Mouse (Mus musculus) embryo, embryonic 10 days (tissue): ENCODE measurements around the gene Pitpnm2.
"Not testable (repeated sequence)": the region's sequence is repeated elsewhere in the genome, so short reads cannot be mapped to it uniquely, and the experiment has no call there.

Experiments used
- DNase-seq: peaks from one replicate; pipeline ENCODE4 v3.0.0-alpha.2; 2015; ENCODE audit warnings: low spot score

Pitpnm2 gene

DNA sequence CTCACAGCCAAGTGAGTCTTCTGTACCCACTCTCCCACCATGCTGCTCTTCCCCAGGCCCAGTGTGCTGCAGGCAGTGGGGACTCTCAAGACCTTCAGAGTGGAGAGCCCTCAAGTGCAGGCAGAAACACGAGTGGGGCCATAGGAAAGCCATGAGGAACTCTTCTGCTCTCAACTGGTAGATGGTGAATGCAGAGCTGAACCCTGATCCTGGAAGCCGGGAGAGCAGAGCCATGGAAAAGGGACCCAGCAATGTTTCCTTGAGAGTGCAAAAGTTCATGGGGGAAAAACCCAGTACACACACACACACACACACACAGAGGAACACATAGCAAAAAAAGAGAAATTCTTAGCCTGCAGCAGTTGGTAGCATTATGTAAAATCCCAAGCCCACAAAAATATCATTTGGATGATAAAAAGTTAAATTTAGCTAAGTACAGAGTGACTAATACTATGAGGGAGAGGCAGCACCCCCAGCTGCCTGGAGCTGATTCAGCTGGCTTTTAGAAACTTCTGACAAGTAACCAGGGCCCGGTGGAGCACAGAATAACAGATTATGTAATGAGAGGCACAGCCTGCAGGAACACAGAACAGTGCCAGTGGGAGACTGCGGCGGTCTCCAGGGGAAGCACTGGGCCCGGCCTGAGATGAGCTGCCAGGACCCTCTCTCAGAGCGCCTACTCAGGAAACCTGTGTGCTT lies 28.4 kb downstream of the Pitpnm2 start:
- no peak for DNase-seq

DNA sequence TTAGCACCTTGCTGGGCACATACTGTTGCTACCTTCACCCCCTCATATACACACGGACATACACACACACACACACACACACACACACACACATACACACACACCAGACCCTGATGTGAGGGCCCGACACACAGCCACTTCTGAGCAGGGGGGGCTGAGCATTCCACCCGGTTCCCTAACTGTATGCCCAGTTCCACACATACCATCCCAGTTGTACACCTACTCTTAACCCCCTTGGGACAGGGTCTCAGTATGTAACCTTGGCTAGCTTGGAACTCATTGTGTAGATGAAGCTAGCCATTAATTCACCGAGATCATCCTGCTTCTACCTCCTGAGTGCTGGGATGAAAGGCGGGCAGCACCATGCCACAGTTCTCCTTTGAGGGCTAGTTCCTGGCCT lies 29.0 kb downstream of the Pitpnm2 start:
- DNase-seq, result no peak

DNA sequence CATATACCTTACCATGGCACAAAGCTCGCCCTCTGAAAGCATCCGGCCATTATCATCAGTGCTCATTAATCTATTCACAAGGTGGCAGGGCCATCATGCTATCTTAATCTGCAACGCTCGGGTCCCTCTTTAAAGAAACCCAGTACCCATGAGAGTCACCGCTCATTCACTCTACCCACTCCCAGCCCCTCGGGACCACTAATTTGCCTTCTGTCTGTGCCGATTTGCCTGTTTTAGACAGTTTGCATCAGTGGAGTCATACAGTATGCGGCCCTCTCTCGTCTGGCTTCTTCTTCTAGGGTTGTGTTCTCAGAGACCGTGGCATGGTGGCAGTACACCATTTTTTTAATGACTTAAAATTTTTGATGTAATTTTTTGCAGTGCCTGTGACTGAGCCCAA lies 30.1 kb downstream of the Pitpnm2 start:
- DNase-seq, result no peak

- no peak for DNase-seq
Observed at GRCm38 (mm10) chr5:124218986-124219385, 30.6 kb downstream of the Pitpnm2 start.

DNA sequence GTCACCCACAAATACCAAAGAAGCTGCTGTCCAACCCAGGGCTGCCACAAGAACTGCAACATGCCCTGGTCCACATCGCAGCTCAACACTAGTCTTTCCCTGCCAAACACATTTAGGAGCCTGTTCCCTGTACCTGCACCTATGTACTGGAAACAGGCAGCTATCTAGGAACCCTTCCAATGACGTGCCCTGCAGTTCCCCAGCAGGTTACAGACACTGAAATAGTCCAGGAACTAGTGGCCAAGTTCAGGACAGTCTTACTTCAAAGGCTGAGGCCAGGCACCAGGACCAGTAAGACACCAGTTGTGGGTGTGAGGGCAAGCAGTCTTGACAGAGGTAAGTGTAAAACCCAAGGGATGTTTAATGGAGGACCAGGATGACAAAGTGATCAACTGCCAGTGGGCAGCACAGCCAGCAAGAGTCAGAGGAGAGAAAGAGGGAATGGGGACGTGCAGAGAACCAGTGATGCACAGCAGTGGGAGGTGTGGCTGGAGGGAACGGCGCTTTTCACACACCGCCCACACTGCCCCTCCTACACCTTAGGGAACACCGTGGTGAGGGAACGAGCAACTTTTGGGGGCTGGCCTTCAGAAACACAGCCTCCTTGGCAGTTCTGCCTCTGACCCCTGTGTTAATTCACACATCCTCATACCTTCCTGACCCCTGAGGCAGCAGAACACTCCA lies 31.9 kb downstream of the Pitpnm2 start:
- no peak for DNase-seq

- not testable (repeated sequence) for DNase-seq
Observed at GRCm38 (mm10) chr5:124217092-124217491, 32.5 kb downstream of the Pitpnm2 start.

- no peak for DNase-seq
Observed at GRCm38 (mm10) chr5:124216403-124216802, 33.2 kb downstream of the Pitpnm2 start.

GRCm38 (mm10) chr5:124215647-124216046 lies 33.9 kb downstream of the Pitpnm2 start:
- DNase-seq, result no peak

- DNase-seq, result no peak
Observed at GRCm38 (mm10) chr5:124214516-124215145, 34.9 kb downstream of the Pitpnm2 start.

GRCm38 (mm10) chr5:124213588-124214469 lies 35.7 kb downstream of the Pitpnm2 start:
- DNase-seq, result no peak

GRCm38 (mm10) chr5:124211669-124212068 lies 37.9 kb downstream of the Pitpnm2 start:
- DNase-seq, result no peak

DNA sequence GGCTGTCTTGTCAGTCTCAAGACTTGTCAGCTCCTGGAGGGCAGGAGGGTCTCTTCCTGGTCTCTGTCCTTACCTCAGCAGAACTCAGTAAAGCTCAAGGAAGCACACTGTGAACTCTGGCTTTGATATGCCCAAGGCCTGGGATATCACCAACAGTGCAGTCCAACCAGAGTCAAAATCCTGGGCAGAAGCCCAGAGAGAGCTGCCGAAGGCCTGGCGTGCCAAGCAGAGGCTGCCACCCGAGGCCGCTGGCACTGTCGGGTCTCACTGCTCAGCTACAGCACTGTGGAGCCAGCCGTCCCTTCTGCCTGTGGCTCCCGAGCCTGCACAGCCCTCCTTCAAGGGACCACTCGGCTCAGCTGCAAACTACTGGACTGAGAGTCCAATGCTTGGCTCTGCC lies 38.3 kb downstream of the Pitpnm2 start:
- DNase-seq, result no peak

- peak; percentile 67 for DNase-seq
Observed at GRCm38 (mm10) chr5:124210281-124211016, 39.1 kb downstream of the Pitpnm2 start.

DNA sequence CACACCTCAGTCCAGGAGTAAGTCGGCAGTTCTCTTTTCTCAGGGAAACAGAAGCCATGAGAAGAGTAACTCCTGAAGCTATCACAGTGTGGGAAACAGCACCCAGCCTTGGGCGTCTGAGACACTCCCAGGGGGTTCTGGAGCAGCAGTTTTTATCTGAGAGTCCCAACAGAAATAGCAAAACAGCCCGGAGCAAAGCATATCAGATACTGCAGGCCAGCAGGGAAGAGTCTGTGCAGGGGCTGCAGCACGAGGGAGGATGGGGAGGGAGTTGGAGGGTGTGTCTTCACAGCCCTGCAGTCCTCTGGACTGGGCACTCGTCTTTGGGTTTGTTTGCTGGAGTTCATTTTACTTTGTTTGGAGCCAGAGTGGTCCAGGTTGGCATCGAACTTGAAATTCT lies 39.7 kb downstream of the Pitpnm2 start:
- no peak for DNase-seq

- no peak for DNase-seq
Observed at GRCm38 (mm10) chr5:124208030-124208429, 41.5 kb downstream of the Pitpnm2 start.

DNA sequence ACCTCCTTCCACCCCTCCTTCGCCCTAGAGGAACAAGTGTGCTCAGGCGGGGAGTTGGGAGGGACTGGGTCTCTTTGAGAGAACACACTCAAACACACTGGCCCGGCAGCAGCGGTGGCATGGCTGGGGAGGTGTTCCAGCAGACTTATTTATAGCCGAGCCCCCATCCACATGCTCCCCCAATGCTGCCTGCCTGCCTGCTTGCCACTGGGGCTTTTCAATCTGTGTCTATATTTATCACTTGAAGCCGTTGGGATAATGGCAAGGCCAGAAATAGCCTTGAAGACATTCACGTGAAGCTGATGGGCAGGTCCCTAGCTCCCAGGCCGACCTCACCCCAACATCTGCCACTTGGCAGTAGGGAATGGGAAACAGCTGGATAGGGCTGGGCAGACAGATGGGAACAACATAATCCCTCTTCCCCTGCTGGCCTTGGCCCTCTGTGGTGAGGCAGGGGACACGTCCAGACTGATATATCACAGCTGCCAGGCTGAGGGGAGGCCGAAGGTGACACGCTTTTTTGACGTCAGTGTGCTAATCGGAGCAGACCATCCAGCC lies 43.0 kb downstream of the Pitpnm2 start:
- peak; percentile 67 for DNase-seq

GRCm38 (mm10) chr5:124205809-124206380 lies 43.7 kb downstream of the Pitpnm2 start:
- DNase-seq, result no peak

DNA sequence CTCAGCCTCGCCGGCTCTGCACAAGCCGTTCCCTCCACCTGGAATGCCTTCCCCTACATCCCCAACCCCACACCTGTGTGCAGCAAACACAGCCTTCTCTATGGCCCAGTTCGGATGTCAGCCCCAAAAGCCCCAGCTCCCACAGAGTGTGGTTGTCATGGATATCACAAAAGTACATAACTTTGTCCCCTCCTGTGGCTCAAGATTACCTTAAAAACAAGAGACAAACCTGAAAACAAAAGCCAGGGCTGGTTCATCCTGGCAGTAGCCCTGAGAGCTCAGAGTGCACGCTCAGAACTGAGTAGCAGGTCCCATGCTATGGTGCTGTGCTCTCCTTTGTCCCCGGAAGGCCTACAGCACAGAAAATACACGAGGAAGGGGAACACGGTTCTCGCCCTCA lies 44.3 kb downstream of the Pitpnm2 start:
- no peak for DNase-seq

DNA sequence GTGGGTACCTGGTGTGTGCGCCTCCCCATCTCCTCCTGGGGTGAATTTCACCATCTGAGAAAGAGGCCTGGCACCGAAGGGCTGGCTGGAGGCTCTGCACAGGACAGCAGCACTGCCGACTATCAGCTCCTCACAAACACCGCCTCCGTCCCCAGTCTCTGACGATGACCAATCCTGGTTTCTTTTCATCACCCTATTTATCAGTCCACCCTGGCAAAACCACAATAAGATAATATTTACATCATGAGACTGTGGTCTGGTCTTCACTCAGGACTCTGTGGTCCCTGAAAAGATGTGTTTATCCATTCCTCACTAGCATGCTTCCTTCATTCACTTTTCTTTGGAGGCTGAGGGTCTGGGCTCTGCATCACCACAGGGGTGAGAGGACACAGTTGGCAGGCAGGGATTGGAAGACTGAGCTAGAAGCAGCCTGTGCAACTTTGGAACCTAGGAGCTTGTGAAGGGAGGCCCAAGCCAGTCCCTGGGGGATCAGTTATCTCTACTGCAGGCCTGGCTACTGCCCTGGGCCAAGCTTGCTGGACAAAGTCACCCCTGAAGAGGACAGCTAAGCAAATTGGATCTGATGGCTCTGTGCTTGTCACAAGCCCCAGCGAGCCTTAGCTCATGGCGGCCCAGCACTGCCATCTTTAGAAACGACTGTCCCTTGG lies 45.3 kb downstream of the Pitpnm2 start:
- no peak for DNase-seq

DNA sequence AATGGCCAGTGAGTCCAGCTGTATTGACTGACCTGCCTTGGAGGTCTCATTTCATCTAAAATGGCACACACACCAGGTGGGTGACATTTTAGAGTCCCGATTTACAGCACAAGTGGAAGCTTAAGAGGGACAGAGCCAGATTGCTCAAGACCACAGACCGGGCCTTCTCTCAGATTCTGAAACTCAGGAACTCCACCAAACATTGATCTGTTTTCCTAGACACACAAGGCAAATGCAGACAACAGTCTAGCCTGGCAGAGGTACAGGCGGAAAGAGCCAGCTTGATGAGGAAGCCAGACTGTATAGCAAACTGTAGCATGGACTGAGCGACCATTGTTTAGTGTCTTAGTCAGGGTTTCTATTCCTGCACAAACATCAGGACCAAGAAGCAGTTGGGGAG lies 46.3 kb downstream of the Pitpnm2 start:
- DNase-seq, result no peak
